Mouse (Mus musculus): ENCODE measurements around the gene Spag6.
A peak's percentile ranks its signal among the peaks of the same experiment; 100 is the strongest.

Gene Spag6

GRCm38 (mm10) chr2:18731718-18732117, 37.9 kb downstream of the Spag6 start:
- DNase-seq (ENCODE audit: low spot score in 2 of 2): no peak

GRCm38 (mm10) chr2:18734394-18735127, 40.7 kb downstream of the Spag6 start:
- DNase-seq (ENCODE audit: low spot score in 2 of 2): no peak

GRCm38 (mm10) chr2:18737040-18737439, 43.2 kb downstream of the Spag6 start:
- no peak for DNase-seq (ENCODE audit: low spot score in 2 of 2)

GRCm38 (mm10) chr2:18739216-18739615, 45.4 kb downstream of the Spag6 start:
- no peak for DNase-seq (ENCODE audit: low spot score in 2 of 2)

- no peak for DNase-seq (ENCODE audit: low spot score in 2 of 2)
These were observed 62.3 kb downstream of the Spag6 start for GRCm38 (mm10) chr2:18756144-18756543.

- no peak for DNase-seq (ENCODE audit: low spot score in 2 of 2)
These were observed 71.0 kb downstream of the Spag6 start for GRCm38 (mm10) chr2:18764846-18765245.

GRCm38 (mm10) chr2:18765481-18766249, 71.8 kb downstream of the Spag6 start:
- no peak for DNase-seq (ENCODE audit: low spot score in 2 of 2)

- no peak for DNase-seq (ENCODE audit: low spot score in 2 of 2)
These were observed 72.6 kb downstream of the Spag6 start for GRCm38 (mm10) chr2:18766441-18766820.

- peak; percentile 62 to 87 for DNase-seq (ENCODE audit: low spot score in 2 of 2)
These were observed 73.1 kb downstream of the Spag6 start for GRCm38 (mm10) chr2:18766821-18767541.

- DNase-seq (ENCODE audit: low spot score in 2 of 2): no peak
These were observed 74.6 kb downstream of the Spag6 start for GRCm38 (mm10) chr2:18768414-18768813.

GRCm38 (mm10) chr2:18772413-18772812, 78.6 kb downstream of the Spag6 start:
- DNase-seq (ENCODE audit: low spot score in 2 of 2): no peak

- DNase-seq (ENCODE audit: low spot score in 2 of 2): no peak
These were observed 80.5 kb downstream of the Spag6 start for GRCm38 (mm10) chr2:18774326-18774725.

- DNase-seq (ENCODE audit: low spot score in 2 of 2): peak; percentile 26 to 72
These were observed 84.4 kb downstream of the Spag6 start for GRCm38 (mm10) chr2:18778220-18778619.

GRCm38 (mm10) chr2:18779830-18780229, 86.0 kb downstream of the Spag6 start:
- DNase-seq (ENCODE audit: low spot score in 2 of 2): no peak

GRCm38 (mm10) chr2:18781296-18781695, 87.5 kb downstream of the Spag6 start:
- peak in 1 of 2 experiments; percentile 15 for DNase-seq (ENCODE audit: low spot score in 2 of 2)

GRCm38 (mm10) chr2:18794261-18794660, 100.4 kb downstream of the Spag6 start:
- no peak for DNase-seq (ENCODE audit: low spot score in 2 of 2)

GRCm38 (mm10) chr2:18797776-18798175, 103.9 kb downstream of the Spag6 start:
- no peak for DNase-seq (ENCODE audit: low spot score in 2 of 2)

GRCm38 (mm10) chr2:18799265-18799965, 105.6 kb downstream of the Spag6 start:
- DNase-seq (ENCODE audit: low spot score in 2 of 2): no peak

Measured in cerebellum, postnatal 4 days (tissue).